Mouse (Mus musculus): ENCODE measurements at regions not wholly inside any gene's neighbourhood (a gene's known extent, or its start where the extent isn't known, plus 50 kb on each side); places are given as distances from the start of the nearest gene placed in this dataset.
A peak's percentile ranks its signal among the peaks of the same experiment; 100 is the strongest.

DNA sequence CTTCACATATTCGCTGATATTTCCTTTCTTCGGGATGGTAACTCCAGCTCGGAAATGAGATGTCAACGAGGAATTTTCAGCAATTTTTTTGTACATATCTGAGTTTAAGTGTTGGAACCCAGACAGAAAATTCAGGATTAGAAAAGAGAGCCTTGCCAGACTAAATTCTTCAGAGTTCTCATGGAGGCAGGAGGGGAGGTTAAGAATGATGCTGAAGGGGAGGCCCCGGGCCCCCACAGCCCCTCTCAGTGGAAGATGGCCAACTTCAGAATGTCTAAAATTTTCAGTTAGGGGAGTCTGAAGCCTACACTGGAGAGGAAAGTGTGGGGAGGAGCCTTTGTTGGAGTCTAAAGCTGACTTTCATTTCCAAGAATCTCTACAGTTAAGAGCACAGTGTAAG, 184.8 kb downstream of the Lpin1 start:
- H3K4me1 ChIP-seq (ENCODE audit: control insufficient read depth, insufficient read depth, low read length), result no peaks in the 10 kb centered on the region
- H3K27me3 ChIP-seq (replicated peaks; ENCODE audit: control insufficient read depth, insufficient read depth, low read length), result no peaks in the 10 kb centered on the region
- 90% methylated on average over 5 of the region's 5 CpGs for WGBS
- no peak for DNase-seq (ENCODE audit: low spot score)
- H3K9me3 ChIP-seq (replicated peaks; ENCODE audit: control insufficient read depth, low read length), result no peaks in the 10 kb centered on the region
- no peak overlapping the region for H3K4me3 ChIP-seq (ENCODE audit: low read depth, low read length)
- no peak overlapping the region for H3K27ac ChIP-seq (ENCODE audit: low read depth, low read length)
- H3K4me2 ChIP-seq (ENCODE audit: low read length), result no peak overlapping the region
- H3K9ac ChIP-seq (ENCODE audit: low read length), result no peak overlapping the region
- no peak for ATAC-seq
- H3K36me3 ChIP-seq (ENCODE audit: control insufficient read depth, insufficient read depth, low read length), result no peaks in the 10 kb centered on the region

DNA sequence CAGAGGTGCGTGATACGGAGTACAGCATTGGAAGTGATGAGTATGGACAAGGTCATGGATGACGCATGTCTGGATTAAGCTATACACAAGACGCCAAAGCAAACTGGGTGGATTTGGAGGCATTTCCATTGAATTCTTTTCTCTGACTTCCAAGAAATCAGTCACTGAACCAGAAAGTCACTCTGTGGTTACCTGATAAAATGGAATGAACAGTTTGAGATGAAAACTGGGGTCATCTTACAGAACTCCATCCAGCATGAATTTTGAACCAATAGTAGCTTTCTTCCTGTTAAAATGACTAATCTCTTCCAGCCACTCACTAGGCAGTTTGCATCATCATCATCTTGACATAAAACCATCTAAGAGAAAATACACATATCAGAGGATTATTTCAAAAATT, 186.2 kb downstream of the Lpin1 start:
- H3K4me2 ChIP-seq (ENCODE audit: low read length), result no peak overlapping the region
- ATAC-seq, result no peak
- H3K27me3 ChIP-seq (replicated peaks; ENCODE audit: control insufficient read depth, insufficient read depth, low read length), result no peaks in the 10 kb centered on the region
- WGBS, result 93% methylated on average over 4 of the region's 4 CpGs
- no peak for DNase-seq (ENCODE audit: low spot score)
- H3K36me3 ChIP-seq (ENCODE audit: control insufficient read depth, insufficient read depth, low read length), result no peaks in the 10 kb centered on the region
- no peak overlapping the region for H3K4me3 ChIP-seq (ENCODE audit: low read depth, low read length)
- no peak overlapping the region for H3K9ac ChIP-seq (ENCODE audit: low read length)
- no peak overlapping the region for H3K27ac ChIP-seq (ENCODE audit: low read depth, low read length)
- no peaks in the 10 kb centered on the region for H3K9me3 ChIP-seq (replicated peaks; ENCODE audit: control insufficient read depth, low read length)
- no peaks in the 10 kb centered on the region for H3K4me1 ChIP-seq (ENCODE audit: control insufficient read depth, insufficient read depth, low read length)

DNA sequence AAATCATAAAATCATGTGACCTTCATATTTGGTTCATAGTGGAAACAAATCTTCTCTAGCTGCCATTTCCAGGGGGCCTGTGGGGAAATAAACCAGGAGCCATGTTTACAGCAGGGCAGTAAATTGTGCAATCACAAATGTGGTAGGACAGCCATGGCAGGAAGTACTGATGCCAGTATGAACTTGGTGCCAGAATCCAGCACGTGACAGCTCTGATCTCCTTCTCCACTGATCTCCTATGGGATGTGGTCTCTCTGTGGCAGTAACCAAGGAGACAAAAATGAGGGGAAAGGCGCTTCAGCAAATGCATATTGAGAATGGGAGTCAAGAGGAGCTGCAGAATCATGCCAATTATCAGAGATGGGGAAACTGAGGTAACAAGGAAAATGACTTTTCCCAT, 215.0 kb downstream of the Lpin1 start:
- H3K36me3 ChIP-seq (ENCODE audit: control insufficient read depth, insufficient read depth, low read length), result no peaks in the 10 kb centered on the region
- ATAC-seq, result no peak

DNA sequence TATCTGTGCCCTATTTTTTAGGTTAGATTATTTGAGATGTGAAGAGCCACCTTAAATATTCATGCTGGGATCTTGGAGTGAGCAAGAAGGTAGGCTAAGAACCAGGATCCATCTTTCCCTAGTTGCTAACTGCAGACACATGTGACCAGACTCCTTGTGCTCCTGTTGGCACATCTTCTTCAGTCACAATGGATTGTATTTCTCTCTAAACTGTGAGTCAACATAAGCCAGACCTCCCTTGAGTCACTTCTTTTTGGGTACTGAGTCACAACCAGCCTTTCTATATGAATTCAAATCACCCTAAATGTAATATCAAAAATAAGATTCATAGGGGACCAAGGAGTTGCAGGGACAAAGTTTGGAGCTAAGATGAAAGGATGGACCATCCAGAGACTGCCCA, 217.9 kb downstream of the Lpin1 start:
- no peaks in the 10 kb centered on the region for H3K36me3 ChIP-seq (ENCODE audit: control insufficient read depth, insufficient read depth, low read length)
- ATAC-seq, result no peak

More for the DNA sequence above, 215.0 kb downstream of the Lpin1 start:
- H3K4me1 ChIP-seq (ENCODE audit: control insufficient read depth, insufficient read depth, low read length), result no peaks in the 10 kb centered on the region
- H3K27me3 ChIP-seq (replicated peaks; ENCODE audit: control insufficient read depth, insufficient read depth, low read length), result no peaks in the 10 kb centered on the region
- 78% methylated on average over 2 of the region's 2 CpGs for WGBS
- no peak overlapping the region for H3K4me2 ChIP-seq (ENCODE audit: low read length)
- no peak overlapping the region for H3K4me3 ChIP-seq (ENCODE audit: low read depth, low read length)
- H3K9me3 ChIP-seq (replicated peaks; ENCODE audit: control insufficient read depth, low read length), result no peaks in the 10 kb centered on the region
- DNase-seq (ENCODE audit: low spot score), result no peak
- no peak overlapping the region for H3K9ac ChIP-seq (ENCODE audit: low read length)
- no peak overlapping the region for H3K27ac ChIP-seq (ENCODE audit: low read depth, low read length)

DNA sequence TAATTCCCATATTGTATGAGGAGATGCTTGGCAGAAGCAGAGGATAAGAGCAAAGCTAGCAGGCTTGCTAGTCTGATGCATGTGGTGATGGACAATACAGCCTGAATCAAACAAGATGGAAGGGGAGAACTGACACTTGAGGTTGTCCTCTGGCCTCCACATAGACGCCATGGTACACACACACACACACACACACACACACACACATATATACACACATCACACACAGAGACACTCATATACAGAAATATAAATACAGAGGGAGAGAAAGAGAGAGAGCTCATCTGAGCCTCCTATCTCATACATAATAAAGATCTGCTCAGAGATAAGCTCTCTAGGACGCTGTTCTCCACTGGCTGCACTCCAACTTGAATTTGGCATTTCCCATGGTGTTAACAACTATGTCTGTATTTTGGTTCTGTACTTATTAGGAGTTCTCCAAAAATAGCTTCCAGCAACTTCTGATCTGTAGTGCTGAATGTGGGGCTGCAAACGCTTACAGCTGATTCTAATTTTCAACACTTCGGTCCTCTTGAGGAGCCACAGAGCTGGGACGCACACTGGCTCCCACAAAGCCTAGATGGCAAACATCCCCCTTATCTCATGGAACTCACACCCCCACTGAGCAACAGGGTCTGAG, 219.0 kb downstream of the Lpin1 start:
- no peak overlapping the region for H3K4me2 ChIP-seq (ENCODE audit: low read length)
- peak; percentile 68 for DNase-seq (ENCODE audit: low spot score)
- no peak overlapping the region for H3K9ac ChIP-seq (ENCODE audit: low read length)
- ATAC-seq, result no peak
- no peak overlapping the region for H3K27ac ChIP-seq (ENCODE audit: low read depth, low read length)
- H3K4me3 ChIP-seq (ENCODE audit: low read depth, low read length), result no peak overlapping the region
- no peaks in the 10 kb centered on the region for H3K4me1 ChIP-seq (ENCODE audit: control insufficient read depth, insufficient read depth, low read length)
- H3K27me3 ChIP-seq (replicated peaks; ENCODE audit: control insufficient read depth, insufficient read depth, low read length), result no peaks in the 10 kb centered on the region
- no peaks in the 10 kb centered on the region for H3K36me3 ChIP-seq (ENCODE audit: control insufficient read depth, insufficient read depth, low read length)
- H3K9me3 ChIP-seq (replicated peaks; ENCODE audit: control insufficient read depth, low read length), result no peaks in the 10 kb centered on the region
- 85% methylated on average over 5 of the region's 5 CpGs for WGBS

More for the DNA sequence above, 217.9 kb downstream of the Lpin1 start:
- DNase-seq (ENCODE audit: low spot score), result no peak
- Histone ChIP-seq H3K9ac (ENCODE audit: low read length) (no peak overlapping the region), H3K4me1 (ENCODE audit: control insufficient read depth, insufficient read depth, low read length) (no peaks in the 10 kb centered on the region), H3K27me3 (replicated peaks; ENCODE audit: control insufficient read depth, insufficient read depth, low read length) (no peaks in the 10 kb centered on the region), H3K9me3 (replicated peaks; ENCODE audit: control insufficient read depth, low read length) (no peaks in the 10 kb centered on the region), H3K27ac (ENCODE audit: low read depth, low read length) (no peak overlapping the region), H3K4me3 (ENCODE audit: low read depth, low read length) (no peak overlapping the region), H3K4me2 (ENCODE audit: low read length) (no peak overlapping the region)

DNA sequence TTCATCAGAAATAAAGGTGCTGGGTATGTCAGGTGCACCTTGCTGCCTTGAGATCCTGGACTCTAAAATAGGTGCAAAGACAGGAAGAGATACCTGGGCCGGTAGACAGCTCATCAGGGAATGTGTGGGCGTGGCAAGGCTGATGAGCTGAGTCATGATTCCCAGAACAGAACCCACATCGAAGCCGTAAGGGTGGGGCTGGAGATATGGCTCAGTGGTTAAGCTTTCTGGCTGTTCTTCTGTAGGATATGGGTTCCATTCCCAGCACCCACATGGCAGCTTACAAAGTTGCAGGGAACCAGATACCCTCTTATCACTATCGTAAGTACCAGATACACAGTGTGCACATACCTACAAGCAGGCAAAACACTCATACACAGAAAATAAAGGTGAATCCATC, 219.6 kb downstream of the Lpin1 start:
- no peaks in the 10 kb centered on the region for H3K4me1 ChIP-seq (ENCODE audit: control insufficient read depth, insufficient read depth, low read length)
- no peak overlapping the region for H3K9ac ChIP-seq (ENCODE audit: low read length)
- no peak overlapping the region for H3K4me3 ChIP-seq (ENCODE audit: low read depth, low read length)
- WGBS, result 92% methylated on average over 5 of the region's 5 CpGs
- no peaks in the 10 kb centered on the region for H3K36me3 ChIP-seq (ENCODE audit: control insufficient read depth, insufficient read depth, low read length)
- H3K4me2 ChIP-seq (ENCODE audit: low read length), result no peak overlapping the region
- H3K27ac ChIP-seq (ENCODE audit: low read depth, low read length), result no peak overlapping the region
- ATAC-seq (no peak), DNase-seq (ENCODE audit: low spot score) (no peak)
- H3K27me3 ChIP-seq (replicated peaks; ENCODE audit: control insufficient read depth, insufficient read depth, low read length), result no peaks in the 10 kb centered on the region
- no peaks in the 10 kb centered on the region for H3K9me3 ChIP-seq (replicated peaks; ENCODE audit: control insufficient read depth, low read length)

DNA sequence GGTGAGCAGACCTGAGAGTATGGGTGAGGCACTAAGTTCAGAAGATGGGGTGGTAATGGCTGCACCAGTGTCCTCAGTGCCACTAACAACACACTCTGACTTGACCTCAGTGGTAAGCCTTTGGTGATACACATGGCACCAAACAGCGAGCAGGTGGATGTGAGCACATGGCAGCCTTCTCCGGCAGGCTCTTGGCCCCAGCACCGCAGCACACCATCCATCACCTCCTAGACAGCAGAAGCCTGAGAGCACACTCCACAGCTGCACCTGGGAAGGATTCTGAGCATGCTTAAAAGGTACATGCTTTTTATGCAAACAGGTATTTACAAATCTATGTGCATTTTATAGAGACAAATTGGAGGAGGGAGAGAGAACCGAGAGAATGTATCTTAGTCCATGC, 223.7 kb downstream of the Lpin1 start:
- no peaks in the 10 kb centered on the region for H3K9me3 ChIP-seq (replicated peaks; ENCODE audit: control insufficient read depth, low read length)
- no peaks in the 10 kb centered on the region for H3K4me1 ChIP-seq (ENCODE audit: control insufficient read depth, insufficient read depth, low read length)
- no peak overlapping the region for H3K4me3 ChIP-seq (ENCODE audit: low read depth, low read length)
- H3K4me2 ChIP-seq (ENCODE audit: low read length), result no peak overlapping the region
- ATAC-seq, result no peak
- H3K9ac ChIP-seq (ENCODE audit: low read length), result no peak overlapping the region
- DNase-seq (ENCODE audit: low spot score), result no peak
- H3K36me3 ChIP-seq (ENCODE audit: control insufficient read depth, insufficient read depth, low read length), result no peaks in the 10 kb centered on the region
- H3K27me3 ChIP-seq (replicated peaks; ENCODE audit: control insufficient read depth, insufficient read depth, low read length), result no peaks in the 10 kb centered on the region
- 92% methylated on average over 4 of the region's 4 CpGs for WGBS
- no peak overlapping the region for H3K27ac ChIP-seq (ENCODE audit: low read depth, low read length)

DNA sequence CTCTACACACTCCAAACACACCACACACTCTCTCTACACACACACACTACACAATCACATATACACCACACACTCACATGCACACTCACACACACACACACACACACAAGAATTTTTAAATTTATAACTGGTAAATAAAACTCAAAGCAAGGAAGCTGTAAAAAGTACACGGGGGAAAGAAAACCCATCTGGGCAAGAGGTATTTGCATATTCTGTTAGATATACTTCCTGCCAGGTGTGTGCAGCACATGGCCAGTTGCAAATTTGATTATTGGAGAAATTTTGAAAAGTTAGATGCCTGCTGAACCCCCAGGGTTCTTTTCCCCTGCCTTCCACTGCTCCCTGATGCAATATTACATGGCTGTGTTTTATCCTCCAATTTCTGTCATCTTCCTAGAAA, 226.4 kb downstream of the Lpin1 start:
- Histone ChIP-seq H3K4me1 (ENCODE audit: control insufficient read depth, insufficient read depth, low read length) (no peaks in the 10 kb centered on the region), H3K9me3 (replicated peaks; ENCODE audit: control insufficient read depth, low read length) (no peaks in the 10 kb centered on the region), H3K4me3 (ENCODE audit: low read depth, low read length) (no peak overlapping the region), H3K4me2 (ENCODE audit: low read length) (no peak overlapping the region), H3K27ac (ENCODE audit: low read depth, low read length) (no peak overlapping the region), H3K36me3 (ENCODE audit: control insufficient read depth, insufficient read depth, low read length) (no peaks in the 10 kb centered on the region), H3K27me3 (replicated peaks; ENCODE audit: control insufficient read depth, insufficient read depth, low read length) (no peaks in the 10 kb centered on the region), H3K9ac (ENCODE audit: low read length) (no peak overlapping the region)
- WGBS, result 85% methylated on average over 1 of the region's 1 CpGs
- no peak for DNase-seq (ENCODE audit: low spot score)
- no peak for ATAC-seq

DNA sequence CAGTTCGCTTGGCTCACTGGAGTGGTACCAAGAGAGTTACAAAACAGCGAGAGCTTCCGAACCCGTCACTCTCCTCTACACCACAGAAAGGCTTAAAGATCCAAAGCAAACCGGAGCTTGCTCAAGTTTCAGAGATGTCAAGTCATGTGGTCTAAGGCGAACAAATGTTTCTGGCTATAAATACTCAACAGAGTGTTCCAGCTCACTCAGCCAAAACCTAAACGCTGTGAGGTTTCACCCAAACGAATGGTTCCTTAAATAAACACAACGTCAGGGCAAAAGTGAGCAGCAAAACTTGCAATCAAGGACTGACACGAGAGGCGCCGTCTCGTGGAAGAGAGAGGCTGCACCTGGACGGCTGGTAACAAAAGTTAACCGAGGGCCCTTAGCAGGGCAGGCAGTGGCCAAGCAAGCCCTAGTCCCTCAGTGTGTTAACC, 227.2 kb downstream of the Lpin1 start:
- ATAC-seq (no peak), DNase-seq (ENCODE audit: low spot score) (no peak)
- Histone ChIP-seq H3K27me3 (replicated peaks; ENCODE audit: control insufficient read depth, insufficient read depth, low read length) (no peaks in the 10 kb centered on the region), H3K4me2 (ENCODE audit: low read length) (no peak overlapping the region), H3K9ac (ENCODE audit: low read length) (no peak overlapping the region), H3K4me3 (ENCODE audit: low read depth, low read length) (no peak overlapping the region), H3K27ac (ENCODE audit: low read depth, low read length) (no peak overlapping the region), H3K36me3 (ENCODE audit: control insufficient read depth, insufficient read depth, low read length) (no peaks in the 10 kb centered on the region), H3K4me1 (ENCODE audit: control insufficient read depth, insufficient read depth, low read length) (no peaks in the 10 kb centered on the region), H3K9me3 (replicated peaks; ENCODE audit: control insufficient read depth, low read length) (no peaks in the 10 kb centered on the region)
- 90% methylated on average over 15 of the region's 15 CpGs for WGBS

All from forebrain, embryonic 14.5 days (tissue).